Mouse (Mus musculus): ENCODE data around the gene Prokr1. TPM values are rescaled to one million over a fixed set of nuclear protein-coding genes. Genes with fewer than 3 reads are reported as not detected.

Prokr1 gene
- polyA plus RNA-seq, 1 experiment from 2014 or later, result 3.4 TPM

- no peak overlapping the region for H3K27ac ChIP-seq
- WGBS, result 78% methylated on average over 9 of the region's 9 CpGs
These were observed 54.9 kb downstream of the Prokr1 start for GRCm38 (mm10) chr6:87535651-87536050.

GRCm38 (mm10) chr6:87534855-87535575, 55.5 kb downstream of the Prokr1 start:
- Histone ChIP-seq H3K27me3 (no peaks in the 10 kb centered on the region), H3K4me2 (replicated peaks) (no peak overlapping the region), H3K9ac (no peak overlapping the region), H3K27ac (no peak overlapping the region), H3K4me1 (peaks cover 6% of the 10 kb centered on the region), H3K9me3 (replicated peaks) (no peaks in the 10 kb centered on the region), H3K36me3 (no peaks in the 10 kb centered on the region), H3K4me3 (no peak overlapping the region)
- 88% methylated on average over 9 of the region's 9 CpGs for WGBS
- no peak for ATAC-seq (ENCODE audit: low FRiP score)

More at GRCm38 (mm10) chr6:87535651-87536050, 54.9 kb downstream of the Prokr1 start:
- H3K36me3 ChIP-seq, result no peaks in the 10 kb centered on the region
- no peak overlapping the region for H3K4me3 ChIP-seq
- peaks cover 10% of the 10 kb centered on the region for H3K4me1 ChIP-seq
- no peak overlapping the region for H3K4me2 ChIP-seq (replicated peaks)
- no peaks in the 10 kb centered on the region for H3K27me3 ChIP-seq
- no peaks in the 10 kb centered on the region for H3K9me3 ChIP-seq (replicated peaks)
- H3K9ac ChIP-seq, result no peak overlapping the region
- no peak for ATAC-seq (ENCODE audit: low FRiP score)

- H3K36me3 ChIP-seq, result no peaks in the 10 kb centered on the region
- WGBS, result 67% methylated on average over 14 of the region's 14 CpGs
- H3K27ac ChIP-seq, result no peak within 1 kb of the TSS
- no peaks in the 10 kb centered on the region for H3K27me3 ChIP-seq
- no peak within 1 kb of the TSS for H3K4me2 ChIP-seq (replicated peaks)
- H3K9me3 ChIP-seq (replicated peaks), result no peaks in the 10 kb centered on the region
- no peak within 1 kb of the TSS for H3K9ac ChIP-seq
- no peak for ATAC-seq (ENCODE audit: low FRiP score)
- H3K4me3 ChIP-seq, result no peak within 1 kb of the TSS
- H3K4me1 ChIP-seq, result peaks cover 3% of the 10 kb centered on the region; the same call in 1 of the 2 replicates
These were observed 57.4 kb downstream of the Prokr1 start, which contains the start of gene Arhgap25 for GRCm38 (mm10) chr6:87532953-87533710. Gene Arhgap25, minus strand, starts transcription at chr6:87533259.

GRCm38 (mm10) chr6:87531456-87532015, 59.0 kb downstream of the Prokr1 start:
- Histone ChIP-seq H3K27me3 (no peaks in the 10 kb centered on the region), H3K4me3 (no peak overlapping the region), H3K27ac (no peak overlapping the region), H3K9ac (no peak overlapping the region), H3K4me2 (replicated peaks) (no peak overlapping the region), H3K36me3 (no peaks in the 10 kb centered on the region), H3K4me1 (peaks cover 3% of the 10 kb centered on the region; the same call in 1 of the 2 replicates), H3K9me3 (replicated peaks) (no peaks in the 10 kb centered on the region)
- ATAC-seq (ENCODE audit: low FRiP score), result no peak
- WGBS, result 84% methylated on average over 2 of the region's 2 CpGs

- H3K9me3 ChIP-seq (replicated peaks), result no peaks in the 10 kb centered on the region
- H3K36me3 ChIP-seq, result no peaks in the 10 kb centered on the region
- no peak for ATAC-seq (ENCODE audit: low FRiP score)
- 90% methylated on average over 2 of the region's 2 CpGs for WGBS
- no peaks in the 10 kb centered on the region for H3K4me1 ChIP-seq
- H3K4me3 ChIP-seq, result no peak overlapping the region
- H3K4me2 ChIP-seq (replicated peaks), result no peak overlapping the region
- no peak overlapping the region for H3K27ac ChIP-seq
- no peaks in the 10 kb centered on the region for H3K27me3 ChIP-seq
- no peak overlapping the region for H3K9ac ChIP-seq
These were observed 60.2 kb downstream of the Prokr1 start for GRCm38 (mm10) chr6:87530386-87530785.

Other genes starting within 250 kb of the Prokr1 start
- gene Gkn1, start 239.8 kb downstream of the Prokr1 start, polyA plus RNA-seq (2016; fragmentation: Nextera tagmentation; extraction: Ambion mirVana), result not detected in 2 replicates
- not detected in 2 replicates for gene Gkn2, start 217.4 kb downstream of the Prokr1 start, polyA plus RNA-seq (2016; fragmentation: Nextera tagmentation; extraction: Ambion mirVana)
- gene Gkn3, start 201.8 kb downstream of the Prokr1 start, polyA plus RNA-seq (2016; fragmentation: Nextera tagmentation; extraction: Ambion mirVana), result 0.26 TPM in 1 of 2 replicates, not detected in the other
- gene Bmp10, start 161.7 kb downstream of the Prokr1 start, polyA plus RNA-seq (2016; fragmentation: Nextera tagmentation; extraction: Ambion mirVana), result not detected in 2 replicates
- gene Arhgap25, start 57.5 kb downstream of the Prokr1 start, polyA plus RNA-seq (2016; fragmentation: Nextera tagmentation; extraction: Ambion mirVana), result 2.3 and 2.8 TPM in 2 replicates
- 13.0 and 14.4 TPM in 2 replicates for gene Aplf, start 81.5 kb upstream of the Prokr1 start, polyA plus RNA-seq (2016; fragmentation: Nextera tagmentation; extraction: Ambion mirVana)
- gene Efcc1, start 140.1 kb upstream of the Prokr1 start, polyA plus RNA-seq (2016; fragmentation: Nextera tagmentation; extraction: Ambion mirVana), result 8.2 and 9.7 TPM in 2 replicates
- gene Gp9, start 187.3 kb upstream of the Prokr1 start, polyA plus RNA-seq (2016; fragmentation: Nextera tagmentation; extraction: Ambion mirVana), result 1.8 and 2.6 TPM in 2 replicates
- 12.2 and 13.1 TPM in 2 replicates for gene Rab43, start 221.4 kb upstream of the Prokr1 start, polyA plus RNA-seq (2016; fragmentation: Nextera tagmentation; extraction: Ambion mirVana)
- 4.1 and 5.0 TPM in 2 replicates for gene Gm45140, start 245.1 kb upstream of the Prokr1 start, polyA plus RNA-seq (2016; fragmentation: Nextera tagmentation; extraction: Ambion mirVana)
- 47.4 and 52.7 TPM in 2 replicates for gene Isy1, start 248.1 kb upstream of the Prokr1 start, polyA plus RNA-seq (2016; fragmentation: Nextera tagmentation; extraction: Ambion mirVana)

All from hindbrain, embryonic 12.5 days (tissue).